ENCODE assay signal across 8 mouse cellular contexts in the genomic region with DNA sequence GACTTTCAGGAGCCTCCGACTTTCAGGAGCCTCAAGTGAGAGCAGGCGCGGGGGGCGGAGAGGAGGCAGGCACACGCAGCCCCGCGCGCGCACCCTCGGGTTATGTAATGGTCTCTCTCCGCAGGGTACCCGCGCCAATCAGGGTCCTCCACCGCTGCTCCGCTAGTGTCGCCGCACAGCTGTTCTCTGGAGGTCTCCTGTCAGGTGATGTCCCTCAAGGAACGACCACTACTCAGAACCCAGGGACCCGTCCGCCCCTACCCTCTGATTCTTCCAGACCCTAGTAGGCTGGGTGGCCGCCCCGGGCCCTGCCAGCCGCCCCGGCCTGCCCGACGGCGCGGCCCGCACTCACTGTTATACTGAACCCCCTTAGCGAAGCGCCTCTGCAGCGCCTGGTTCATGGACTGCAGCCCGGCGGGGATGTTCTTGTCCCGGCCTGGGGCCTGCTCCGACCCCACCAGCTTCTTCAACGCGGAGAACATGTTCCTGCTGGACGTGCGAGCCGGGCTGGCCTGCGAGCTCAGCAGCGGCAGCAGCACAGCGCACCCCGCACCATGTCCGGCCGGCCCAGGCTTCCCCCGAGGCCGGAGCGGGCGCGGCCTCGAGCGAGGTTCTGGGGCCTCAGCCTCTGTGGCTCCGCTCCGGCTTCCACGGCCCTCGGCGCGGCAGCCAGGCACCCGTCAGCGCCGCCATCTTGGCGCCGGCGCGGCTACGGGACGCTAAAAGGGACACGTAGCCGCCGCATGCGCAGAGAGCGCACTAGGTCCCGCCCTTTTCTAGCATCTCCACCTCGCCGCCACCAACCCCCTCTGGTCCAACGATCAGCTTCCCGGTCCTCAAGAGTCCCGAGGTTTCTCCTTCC. TPM values are rescaled to one million over a fixed set of nuclear protein-coding genes. Genes with fewer than 3 reads are reported as not detected.
DNase-seq lines count a peak whose midpoint lies in the region; ATAC-seq lines count a peak whose summit lies in the region.

Rabl6 (minus strand) TSS at position 761 of the 862 bp plus-strand sequence.

- peak; percentile 94 for ATAC-seq in forebrain, embryonic 11.5 days (replicated peaks; ENCODE audit: low FRiP score)
- ATAC-seq in heart, embryonic 16.5 days (replicated peaks; ENCODE audit: extremely low read depth, insufficient read depth, low FRiP score), result peak; percentile 91
- peak; percentile 79 for ATAC-seq in liver, embryonic 15.5 days (ENCODE audit: insufficient read depth)
- peak; percentile 93 for ATAC-seq in neural tube, embryonic 12.5 days (ENCODE audit: low FRiP score, low read depth)

- H3K4me3 ChIP-seq in forebrain, embryonic 11.5 days (ENCODE audit: low read depth, low read length), result peak within 1 kb of the TSS; percentile 99
- peak within 1 kb of the TSS; percentile 78 for H3K4me3 ChIP-seq in heart, embryonic 16.5 days (ENCODE audit: low read length)
- peak within 1 kb of the TSS; percentile 89 for H3K4me3 ChIP-seq in liver, embryonic 15.5 days (replicated peaks)
- H3K4me3 ChIP-seq in neural tube, embryonic 12.5 days, result peak within 1 kb of the TSS; percentile 98

- H3K9ac ChIP-seq in forebrain, embryonic 11.5 days (ENCODE audit: low read length), result peak within 1 kb of the TSS; percentile 96
- peak within 1 kb of the TSS; percentile 99 for H3K9ac ChIP-seq in heart, embryonic 16.5 days (ENCODE audit: low read length)
- H3K9ac ChIP-seq in liver, embryonic 15.5 days, result peak within 1 kb of the TSS; percentile 91
- peak within 1 kb of the TSS; percentile 98 for H3K9ac ChIP-seq in neural tube, embryonic 12.5 days

- WGBS in forebrain, embryonic 11.5 days, result under 1% methylated on average over 80 of the region's 80 CpGs
- WGBS in heart, embryonic 16.5 days, result under 1% methylated on average over 80 of the region's 80 CpGs
- WGBS in liver, embryonic 15.5 days (ENCODE audit: insufficient replicate concordance), result under 1% methylated on average over 80 of the region's 80 CpGs
- WGBS in neural tube, embryonic 12.5 days, result under 1% methylated on average over 80 of the region's 80 CpGs

- H3K4me2 ChIP-seq in forebrain, embryonic 11.5 days (ENCODE audit: low read depth, low read length, severe bottlenecking), result peak within 1 kb of the TSS; percentile 71
- H3K4me2 ChIP-seq in heart, embryonic 16.5 days (ENCODE audit: low read depth, low read length), result peak within 1 kb of the TSS; percentile 80
- peak within 1 kb of the TSS; percentile 80 for H3K4me2 ChIP-seq in liver, embryonic 15.5 days
- H3K4me2 ChIP-seq in neural tube, embryonic 12.5 days (replicated peaks), result peak within 1 kb of the TSS; percentile 74

- no peaks in the 10 kb centered on the region for H3K9me3 ChIP-seq in forebrain, embryonic 11.5 days (ENCODE audit: control insufficient read depth, low read length)
- H3K9me3 ChIP-seq in heart, embryonic 16.5 days (replicated peaks; ENCODE audit: control insufficient read depth, low read length), result no peaks in the 10 kb centered on the region
- H3K9me3 ChIP-seq in liver, embryonic 15.5 days (replicated peaks), result no peaks in the 10 kb centered on the region
- no peaks in the 10 kb centered on the region for H3K9me3 ChIP-seq in neural tube, embryonic 12.5 days

- no peaks in the 10 kb centered on the region; the same call in 1 of the 2 replicates for H3K27me3 ChIP-seq in forebrain, embryonic 11.5 days (ENCODE audit: control insufficient read depth, insufficient read depth, low read length)
- H3K27me3 ChIP-seq in heart, embryonic 16.5 days (ENCODE audit: control insufficient read depth, insufficient read depth, low read length), result no peaks in the 10 kb centered on the region
- H3K27me3 ChIP-seq in liver, embryonic 15.5 days, result peaks cover 6% of the 10 kb centered on the region; the same call in 1 of the 2 replicates
- no peaks in the 10 kb centered on the region for H3K27me3 ChIP-seq in neural tube, embryonic 12.5 days (replicated peaks)

- peaks cover 3% of the 10 kb centered on the region; the same call in 1 of the 2 replicates for H3K4me1 ChIP-seq in forebrain, embryonic 11.5 days (replicated peaks; ENCODE audit: control insufficient read depth, insufficient read depth, low read length)
- peaks cover 15% of the 10 kb centered on the region for H3K4me1 ChIP-seq in heart, embryonic 16.5 days (ENCODE audit: control insufficient read depth, insufficient read depth, low read length)
- peaks cover 31% of the 10 kb centered on the region for H3K4me1 ChIP-seq in liver, embryonic 15.5 days (replicated peaks)
- H3K4me1 ChIP-seq in neural tube, embryonic 12.5 days, result peaks cover 17% of the 10 kb centered on the region

- DNase-seq in CD8-positive naive resting alpha-beta T cell, adult 2 months (ENCODE audit: low read depth in 2 of 2, low spot score in 2 of 2), result peak; percentile 75 to 83
- peak; percentile 67 for DNase-seq in c-Kit-positive CD71-negative TER-119-negative erythroid progenitor cells, embryonic 14.5 days (ENCODE audit: low read depth)
- peak; percentile 91 for DNase-seq in forebrain, embryonic 11.5 days (ENCODE audit: low spot score)
- peak; percentile 90 to 94 for DNase-seq in kidney, postnatal 36 days
- DNase-seq in telencephalon, adult 2 months (ENCODE audit: low read depth, low spot score), result peak; percentile 69

- peak within 1 kb of the TSS; percentile 85 for H3K27ac ChIP-seq in forebrain, embryonic 11.5 days (ENCODE audit: low read depth, low read length)
- H3K27ac ChIP-seq in heart, embryonic 16.5 days (ENCODE audit: low read length), result peak within 1 kb of the TSS; percentile 93
- peak within 1 kb of the TSS; percentile 86 for H3K27ac ChIP-seq in liver, embryonic 15.5 days (replicated peaks)
- H3K27ac ChIP-seq in neural tube, embryonic 12.5 days, result peak within 1 kb of the TSS; percentile 86

- H3K36me3 ChIP-seq in forebrain, embryonic 11.5 days (ENCODE audit: control insufficient read depth, insufficient read depth, low read length), result no peaks in the 10 kb centered on the region
- no peaks in the 10 kb centered on the region for H3K36me3 ChIP-seq in heart, embryonic 16.5 days (ENCODE audit: control insufficient read depth, insufficient read depth)
- peaks cover 5% of the 10 kb centered on the region for H3K36me3 ChIP-seq in liver, embryonic 15.5 days (replicated peaks)
- no peaks in the 10 kb centered on the region for H3K36me3 ChIP-seq in neural tube, embryonic 12.5 days

RNA-seq across cellular contexts. Expression of gene Rabl6, which starts in this region (rescaled TPM):
- 77.1 and 81.5 TPM in 2 replicates for polyA plus RNA-seq in forebrain, embryonic 11.5 days (2014; fragmentation: Nextera tagmentation; extraction: Ambion mirVana)
- 42.7 and 48.9 TPM in 2 replicates for polyA plus RNA-seq in heart, embryonic 16.5 days (2015; fragmentation: Nextera tagmentation; extraction: Ambion mirVana)
- polyA plus RNA-seq in liver, embryonic 15.5 days (2015; fragmentation: Nextera tagmentation; extraction: Ambion mirVana), result 21.7 and 23.5 TPM in 2 replicates
- polyA plus RNA-seq in neural tube, embryonic 12.5 days (2016; fragmentation: Nextera tagmentation; extraction: Ambion mirVana), result 78.3 and 82.5 TPM in 2 replicates

Comparison
In these comparisons a context has a peak if more than half of its experiments do, and no peak if none do; other contexts are left out.
1. Peak in every context shown above with its lines: DNase-seq, ATAC-seq, H3K4me3 ChIP-seq and H3K27ac ChIP-seq.